17 mouse cellular contexts compared by ENCODE assay signal in genomic region chr10:62832783-62833182, GRCm38 (mm10).
"Had no signal": no experiment of that assay in that cellular context is flagged by ENCODE, and none has a peak within 500 bp of the region (broad histone marks: within the 10 kb centered on the region; RNA-seq: fewer than 3 reads in every experiment).

No protein-coding gene starts in this region.

- H3K27ac ChIP-seq: limb, embryonic 12.5 days; limb, embryonic 15.5 days; liver, embryonic 13.5 days; midbrain, embryonic 10.5 days; neural tube, embryonic 12.5 days; neural tube, embryonic 15.5 days had no signal

- H3K4me2 ChIP-seq: limb, embryonic 12.5 days; limb, embryonic 15.5 days; liver, embryonic 13.5 days; neural tube, embryonic 12.5 days; neural tube, embryonic 15.5 days had no signal

- H3K27me3 ChIP-seq: limb, embryonic 12.5 days; limb, embryonic 15.5 days; liver, embryonic 13.5 days; megakaryocyte, embryonic 14.5 days; neural tube, embryonic 12.5 days; neural tube, embryonic 15.5 days had no signal

- H3K9ac ChIP-seq: limb, embryonic 12.5 days; limb, embryonic 15.5 days; liver, embryonic 13.5 days; neural tube, embryonic 12.5 days; neural tube, embryonic 15.5 days had no signal

- H3K4me3 ChIP-seq: limb, embryonic 12.5 days; limb, embryonic 15.5 days; liver, embryonic 13.5 days; megakaryocyte, embryonic 14.5 days; midbrain, embryonic 10.5 days; neural tube, embryonic 12.5 days; neural tube, embryonic 15.5 days had no signal

- H3K36me3 ChIP-seq: liver, embryonic 13.5 days had no signal

- H3K4me1 ChIP-seq: limb, embryonic 12.5 days; limb, embryonic 15.5 days; liver, embryonic 13.5 days; midbrain, embryonic 10.5 days; neural tube, embryonic 12.5 days; neural tube, embryonic 15.5 days had no signal

- H3K9me3 ChIP-seq: limb, embryonic 12.5 days; limb, embryonic 15.5 days; liver, embryonic 13.5 days; megakaryocyte, embryonic 14.5 days; midbrain, embryonic 10.5 days; neural tube, embryonic 12.5 days; neural tube, embryonic 15.5 days had no signal

- DNase-seq: kidney, adult 2 months; kidney, postnatal 10 days; kidney, postnatal 36 days; left cerebral cortex, postnatal 4 days; liver, embryonic 13.5 days; lung, adult 2 months; midbrain, embryonic 14.5 days; right cerebral cortex, adult 18-20 months; right cerebral cortex, postnatal 14 days; right cerebral cortex, postnatal 4 days; thymus, postnatal 25 days had no signal
